Mouse (Mus musculus): Measurements from ENCODE around the gene Pheta1. TPM values are rescaled to one million over a fixed set of nuclear protein-coding genes. Genes with fewer than 3 reads are reported as not detected.
"Not testable (repeated sequence)": the region's sequence is repeated elsewhere in the genome, so short reads cannot be mapped to it uniquely, and the experiment has no call there.

Gene Pheta1
- polyA plus RNA-seq, 1 experiment: 13.0 TPM

- peaks cover 13% of the 10 kb centered on the region; the same call in 1 of the 2 replicates for H3K9me3 ChIP-seq
- H3K27me3 ChIP-seq (replicated peaks): peaks cover 50% of the 10 kb centered on the region
- H3K4me1 ChIP-seq: peaks cover 69% of the 10 kb centered on the region
- TF ChIP-seq FLI1 (IDR thresholded peaks at IDR 0.05; ENCODE audit: low read length) (no peak), GATA1 (IDR thresholded peaks at IDR 0.05; ENCODE audit: borderline replicate concordance, low read length) (no peak)
- H3K36me3 ChIP-seq (replicated peaks; ENCODE audit: low read length): no peaks in the 10 kb centered on the region
- no peak overlapping the region for H3K4me3 ChIP-seq (replicated peaks)
Observed at GRCm38 (mm10) chr5:121841516-121841915, 7.3 kb upstream of the Pheta1 start.

- TF ChIP-seq FLI1 (IDR thresholded peaks at IDR 0.05; ENCODE audit: low read length) (no peak), GATA1 (IDR thresholded peaks at IDR 0.05; ENCODE audit: borderline replicate concordance, low read length) (no peak)
- Histone ChIP-seq H3K4me1 (peaks cover 73% of the 10 kb centered on the region), H3K36me3 (replicated peaks; ENCODE audit: low read length) (no peaks in the 10 kb centered on the region), H3K27me3 (replicated peaks) (peaks cover 50% of the 10 kb centered on the region), H3K4me3 (replicated peaks) (peak overlapping the region; percentile 92), H3K9me3 (peaks cover 13% of the 10 kb centered on the region; the same call in 1 of the 2 replicates)
Observed at GRCm38 (mm10) chr5:121841973-121842372, 6.8 kb upstream of the Pheta1 start.

- Histone ChIP-seq H3K27me3 (replicated peaks) (peaks cover 46% of the 10 kb centered on the region), H3K9me3 (peaks cover 13% of the 10 kb centered on the region; the same call in 1 of the 2 replicates), H3K36me3 (replicated peaks; ENCODE audit: low read length) (no peaks in the 10 kb centered on the region), H3K4me3 (replicated peaks) (peak overlapping the region; percentile 92), H3K4me1 (peaks cover 71% of the 10 kb centered on the region)
- TF ChIP-seq FLI1 (IDR thresholded peaks at IDR 0.05; ENCODE audit: low read length) (no peak), GATA1 (IDR thresholded peaks at IDR 0.05; ENCODE audit: borderline replicate concordance, low read length) (no peak)
Observed at GRCm38 (mm10) chr5:121842665-121843118, 6.1 kb upstream of the Pheta1 start.

- no peak for TF ChIP-seq GATA1 (IDR thresholded peaks at IDR 0.05; ENCODE audit: borderline replicate concordance, low read length)
- no peak for TF ChIP-seq FLI1 (IDR thresholded peaks at IDR 0.05; ENCODE audit: low read length)
- Histone ChIP-seq H3K9me3 (peaks cover 13% of the 10 kb centered on the region; the same call in 1 of the 2 replicates), H3K4me3 (replicated peaks) (peak overlapping the region; percentile 92), H3K27me3 (replicated peaks) (peaks cover 41% of the 10 kb centered on the region), H3K36me3 (replicated peaks; ENCODE audit: low read length) (no peaks in the 10 kb centered on the region), H3K4me1 (peaks cover 69% of the 10 kb centered on the region)
Observed at GRCm38 (mm10) chr5:121843138-121843905, 5.5 kb upstream of the Pheta1 start.

GRCm38 (mm10) chr5:121845361-121845760 is 3.4 kb upstream of the Pheta1 start:
- H3K4me1 ChIP-seq: peaks cover 68% of the 10 kb centered on the region
- peaks cover 26% of the 10 kb centered on the region for H3K27me3 ChIP-seq (replicated peaks)

GRCm38 (mm10) chr5:121846322-121846721 is 2.5 kb upstream of the Pheta1 start:
- peaks cover 3% of the 10 kb centered on the region; the same call in 1 of the 2 replicates for H3K9me3 ChIP-seq
- H3K4me1 ChIP-seq: peaks cover 77% of the 10 kb centered on the region
- TF ChIP-seq FLI1 (IDR thresholded peaks at IDR 0.05; ENCODE audit: low read length) (no peak), GATA1 (IDR thresholded peaks at IDR 0.05; ENCODE audit: borderline replicate concordance, low read length) (no peak)
- no peak overlapping the region for H3K4me3 ChIP-seq (replicated peaks)
- H3K36me3 ChIP-seq (replicated peaks; ENCODE audit: low read length): peaks cover 7% of the 10 kb centered on the region
- peaks cover 24% of the 10 kb centered on the region for H3K27me3 ChIP-seq (replicated peaks)

More at GRCm38 (mm10) chr5:121845361-121845760, 3.4 kb upstream of the Pheta1 start:
- Histone ChIP-seq H3K36me3 (replicated peaks; ENCODE audit: low read length) (no peaks in the 10 kb centered on the region), H3K9me3 (peaks cover 11% of the 10 kb centered on the region; the same call in 1 of the 2 replicates), H3K4me3 (replicated peaks) (peak overlapping the region; percentile 65)
- no peak for TF ChIP-seq FLI1 (IDR thresholded peaks at IDR 0.05; ENCODE audit: low read length)
- TF ChIP-seq GATA1 (IDR thresholded peaks at IDR 0.05; ENCODE audit: borderline replicate concordance, low read length): no peak

GRCm38 (mm10) chr5:121847269-121847668 is 1.5 kb upstream of the Pheta1 start:
- Histone ChIP-seq H3K4me3 (replicated peaks) (peak overlapping the region; percentile 5), H3K36me3 (replicated peaks; ENCODE audit: low read length) (peaks cover 17% of the 10 kb centered on the region), H3K27me3 (replicated peaks) (peaks cover 17% of the 10 kb centered on the region), H3K4me1 (peaks cover 77% of the 10 kb centered on the region)
- not testable (repeated sequence) for H3K9me3 ChIP-seq

GRCm38 (mm10) chr5:121848035-121848519 is 707 bp upstream of the Pheta1 start:
- Histone ChIP-seq H3K4me3 (replicated peaks) (peak overlapping the region; percentile 95), H3K36me3 (replicated peaks; ENCODE audit: low read length) (peaks cover 25% of the 10 kb centered on the region), H3K27me3 (replicated peaks) (peaks cover 13% of the 10 kb centered on the region), H3K4me1 (peaks cover 72% of the 10 kb centered on the region), H3K9me3 (no peaks in the 10 kb centered on the region)
- TF ChIP-seq GATA1 (IDR thresholded peaks at IDR 0.05; ENCODE audit: borderline replicate concordance, low read length) (no peak), FLI1 (IDR thresholded peaks at IDR 0.05; ENCODE audit: low read length) (no peak)

GRCm38 (mm10) chr5:121849478-121850349 is 930 bp downstream of the Pheta1 start:
- Histone ChIP-seq H3K4me3 (replicated peaks) (peak overlapping the region; percentile 95), H3K9me3 (no peaks in the 10 kb centered on the region)
- TF ChIP-seq GATA1 (IDR thresholded peaks at IDR 0.05; ENCODE audit: borderline replicate concordance, low read length) (no peak), FLI1 (IDR thresholded peaks at IDR 0.05; ENCODE audit: low read length) (no peak)

More at GRCm38 (mm10) chr5:121849478-121850349, 930 bp downstream of the Pheta1 start:
- peaks cover 38% of the 10 kb centered on the region for H3K36me3 ChIP-seq (replicated peaks; ENCODE audit: low read length)
- H3K4me1 ChIP-seq: peaks cover 58% of the 10 kb centered on the region
- H3K27me3 ChIP-seq (replicated peaks): no peaks in the 10 kb centered on the region
